Mouse (Mus musculus) left cerebral cortex, adult 8-10 months (tissue): ENCODE data around the gene Kptn. TPM values are rescaled to one million over a fixed set of nuclear protein-coding genes. Genes with fewer than 3 reads are reported as not detected.

Experiments used
- DNase-seq, 2 experiments: peaks; one replicate each; pipeline ENCODE4 v3.0.0; 2022; ENCODE audit warnings: low spot score in 2 of 2
- total RNA-seq, 4 experiments: library from RNA; stranded (reverse); gene quantifications; 2 replicates each; pipeline ENCODE4 v1.2.4; 2022

The Kptn gene
- total RNA-seq, 4 experiments from 2014 or later: 41.8 to 46.6 (median 42.4) TPM

- DNase-seq: no peak
Measured at GRCm38 (mm10) chr7:16117100-16117499, 2.6 kb upstream of the Kptn start.

GRCm38 (mm10) chr7:16120262-16120600, 536 bp downstream of the Kptn start:
- no peak for DNase-seq

GRCm38 (mm10) chr7:16125829-16126228, 6.1 kb downstream of the Kptn start:
- no peak for DNase-seq

GRCm38 (mm10) chr7:16128344-16128743, 8.6 kb downstream of the Kptn start:
- DNase-seq: no peak

DNA sequence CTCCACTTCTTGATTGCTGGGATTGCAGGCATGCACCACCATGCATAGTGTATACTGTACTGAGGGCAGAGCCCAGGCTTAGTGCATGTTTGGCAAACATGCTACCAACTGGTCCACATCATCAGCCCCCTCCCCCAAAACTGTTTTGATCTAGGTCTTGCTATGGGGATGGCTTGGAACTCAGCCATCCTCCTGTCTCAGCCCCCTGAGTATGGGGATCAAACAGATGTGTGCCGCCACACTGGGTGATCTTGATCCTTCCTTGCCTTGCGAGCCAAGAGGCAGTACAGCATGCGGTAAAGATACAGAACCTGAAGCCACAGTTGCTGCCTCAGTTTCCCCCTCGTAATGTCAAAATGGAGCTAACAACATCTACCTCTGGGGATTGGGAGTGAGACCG, 9.2 kb downstream of the Kptn start:
- DNase-seq: no peak

DNA sequence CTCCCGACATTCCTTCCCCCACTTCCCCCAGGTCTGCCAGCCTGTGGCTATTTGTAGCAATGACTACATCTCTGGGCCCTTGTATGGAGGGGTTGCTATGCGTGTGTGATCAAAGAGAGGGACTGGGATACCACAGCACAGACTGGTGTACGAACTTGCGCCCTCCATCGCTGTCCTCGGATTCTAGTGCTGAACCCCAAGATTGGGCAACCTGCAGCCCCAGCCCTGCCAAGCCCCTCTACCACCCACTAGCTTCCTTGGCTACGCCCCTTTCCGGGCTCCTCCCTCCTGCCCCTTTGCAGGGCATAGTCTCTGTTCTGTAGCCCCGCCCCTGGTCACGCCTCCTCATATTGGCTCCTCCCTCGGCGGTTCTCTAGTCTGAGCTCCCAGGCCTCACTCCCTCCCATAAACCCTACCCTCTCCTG, 9.7 kb downstream of the Kptn start, which contains the start of gene Slc8a2:
Gene Slc8a2, plus strand, starts transcription at position 406 of the 425 bp plus-strand sequence.
- peak; percentile 73 to 93 for DNase-seq

- peak in 1 of 2 experiments; percentile 65 for DNase-seq
Measured at GRCm38 (mm10) chr7:16129846-16130691, 10.4 kb downstream of the Kptn start.

GRCm38 (mm10) chr7:16130956-16131634, 11.4 kb downstream of the Kptn start:
- DNase-seq: peak in 1 of 2 experiments; percentile 62

DNA sequence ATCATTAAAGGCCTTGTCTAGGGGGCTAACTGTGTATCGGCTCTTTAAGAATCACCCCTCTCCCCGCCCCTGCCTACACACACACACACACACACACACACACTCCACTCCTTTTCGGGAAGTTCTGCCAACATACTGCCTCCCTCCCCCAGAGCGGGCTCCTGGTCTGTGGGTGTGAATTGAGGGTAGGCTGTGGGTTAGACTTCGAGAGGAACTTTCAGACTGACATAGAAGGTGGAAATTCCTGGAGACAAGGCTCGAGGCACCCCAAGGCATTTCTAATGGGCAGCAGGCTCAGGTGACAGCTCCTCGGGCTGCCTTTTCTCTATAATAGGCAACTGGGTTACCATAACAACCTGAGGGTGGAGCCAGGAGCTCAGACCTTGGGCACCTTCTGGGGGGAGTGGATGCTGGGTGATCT, 12.5 kb downstream of the Kptn start:
- no peak for DNase-seq

GRCm38 (mm10) chr7:16132926-16133325, 13.2 kb downstream of the Kptn start:
- DNase-seq: no peak

GRCm38 (mm10) chr7:16133691-16134090, 14.0 kb downstream of the Kptn start:
- DNase-seq: no peak

GRCm38 (mm10) chr7:16134951-16135392, 15.3 kb downstream of the Kptn start:
- DNase-seq: no peak

DNA sequence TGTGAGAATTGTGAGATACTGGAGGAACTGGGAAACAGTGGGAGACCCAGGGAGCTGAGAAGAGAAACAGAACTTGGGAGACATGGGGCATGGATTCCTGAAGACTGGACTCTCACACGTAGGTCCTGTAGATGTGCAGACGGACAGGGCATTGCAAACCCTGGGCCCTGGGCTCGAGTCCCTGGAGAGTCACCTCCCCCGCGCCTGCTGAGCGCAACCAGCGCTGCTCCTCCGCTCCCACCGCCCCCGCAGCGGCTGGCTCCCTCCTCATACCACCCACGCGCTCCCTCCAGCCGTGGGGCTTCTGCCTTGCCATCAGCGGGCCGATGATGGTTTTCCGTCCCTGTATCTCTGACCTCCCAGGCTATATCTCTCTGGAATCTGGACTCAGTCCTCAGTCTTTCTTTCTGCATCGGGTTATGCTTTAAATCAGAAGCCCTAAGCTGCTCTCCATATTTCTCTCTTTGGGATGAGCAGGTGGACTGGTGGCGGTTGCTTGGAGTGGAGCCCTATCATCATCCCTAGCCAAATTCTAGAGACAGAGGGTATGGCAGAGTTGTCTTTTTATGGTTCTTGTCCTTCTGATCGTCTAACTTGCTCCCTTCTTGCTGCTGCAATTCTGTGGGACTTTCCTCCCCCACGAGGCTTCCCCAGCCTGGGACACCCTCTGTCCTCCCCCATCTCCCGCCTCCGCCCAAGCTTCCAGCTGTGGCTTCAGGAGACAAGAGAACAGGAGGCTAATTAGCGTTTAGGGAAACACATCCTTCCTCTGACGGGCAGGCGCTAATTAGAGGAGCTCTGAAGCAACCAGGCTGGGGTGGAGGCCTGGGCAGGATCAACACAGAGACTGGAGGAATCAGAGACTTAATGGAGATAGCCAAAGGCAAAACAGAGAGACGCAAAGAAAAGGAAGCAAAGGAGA, 27.1 kb downstream of the Kptn start:
- peak in 1 of 2 experiments; percentile 80 for DNase-seq

GRCm38 (mm10) chr7:16147643-16148042, 27.9 kb downstream of the Kptn start:
- no peak for DNase-seq

DNA sequence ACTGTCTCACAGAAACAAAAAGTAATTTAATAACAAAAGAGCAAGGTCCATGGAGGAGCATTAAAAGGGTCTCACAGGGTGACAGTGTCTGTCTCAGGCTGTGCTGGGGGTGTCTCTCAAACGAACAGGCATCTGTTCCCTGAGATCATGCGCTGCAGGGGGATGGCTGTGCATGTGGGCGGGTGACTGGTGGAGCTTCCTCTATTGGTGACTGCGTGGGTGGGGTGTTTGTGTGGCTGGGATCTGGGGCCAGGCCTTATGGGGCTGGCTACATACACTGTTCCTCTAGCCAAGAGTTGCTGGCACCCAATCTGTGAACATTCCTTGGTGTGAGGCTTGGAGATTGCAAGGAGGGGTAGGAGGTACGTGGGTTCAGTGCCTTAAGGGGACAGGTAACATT, 29.5 kb downstream of the Kptn start:
- DNase-seq: peak in 1 of 2 experiments; percentile 96

- DNase-seq: no peak
Measured at GRCm38 (mm10) chr7:16150191-16151145, 30.8 kb downstream of the Kptn start.

DNA sequence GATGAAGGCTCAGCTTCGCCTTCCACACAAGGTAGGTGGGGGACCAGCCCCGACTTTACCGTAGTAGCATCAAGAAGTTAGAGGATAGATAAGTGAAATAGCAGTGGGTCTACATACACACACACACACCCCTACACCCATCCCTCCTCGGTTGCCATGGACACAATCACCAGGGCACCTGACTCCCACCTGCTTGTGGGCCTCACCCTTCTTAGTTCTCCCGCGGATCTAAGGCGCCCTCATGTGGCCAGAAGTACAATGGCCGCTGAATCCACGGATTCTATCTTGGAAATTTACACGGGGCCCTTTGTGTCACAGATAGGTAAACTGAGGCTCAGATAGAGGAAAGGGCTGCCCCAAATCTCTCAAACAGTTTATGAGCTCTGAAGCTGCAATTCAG, 33.8 kb downstream of the Kptn start:
- peak in 1 of 2 experiments; percentile 60 for DNase-seq

DNA sequence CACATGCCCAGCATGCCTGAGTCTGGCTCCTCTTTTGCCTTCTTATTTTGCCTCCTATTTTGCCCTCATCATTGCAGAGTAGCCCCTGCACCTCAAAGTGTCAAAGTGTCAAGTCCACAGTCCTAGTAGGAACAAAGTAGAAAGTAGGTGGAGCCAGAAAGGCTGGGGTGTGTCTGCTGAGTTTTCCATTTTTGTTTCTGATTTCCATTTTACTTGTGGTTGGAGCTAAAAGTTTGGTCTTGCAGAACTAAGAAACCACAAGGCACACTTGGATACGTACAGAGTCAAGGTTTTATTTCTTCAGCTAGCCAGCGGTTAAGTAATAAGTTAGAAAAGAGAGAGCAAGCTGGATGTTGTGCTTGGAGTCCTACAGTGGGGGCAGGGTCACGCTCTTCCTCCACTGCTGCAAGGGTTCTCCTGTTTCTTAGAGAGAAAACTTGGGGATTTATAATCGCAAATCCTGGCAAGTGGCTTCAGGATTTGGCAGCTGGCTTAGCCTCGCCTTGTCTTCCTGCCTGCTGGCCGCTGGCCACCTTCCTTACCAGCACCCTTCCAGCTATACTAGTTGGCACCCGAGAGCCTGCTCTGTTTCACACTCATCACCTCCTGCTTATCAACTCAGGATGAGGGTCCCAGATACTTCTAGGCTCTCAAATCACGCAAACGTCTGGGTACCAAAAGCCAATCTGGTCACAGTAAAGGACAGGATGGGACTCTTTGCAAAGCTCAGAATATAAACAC, 35.6 kb downstream of the Kptn start:
- peak in 1 of 2 experiments; percentile 62 for DNase-seq

- DNase-seq: no peak
Measured at GRCm38 (mm10) chr7:16156105-16156714, 36.5 kb downstream of the Kptn start.
